Mouse (Mus musculus) T-cell, adult 2 months (primary cell): ENCODE data around the gene Zmynd8.

Source experiments
- DNase-seq: peaks from one replicate; pipeline ENCODE4 v3.0.0; 2022; ENCODE audit warnings: low spot score

The Zmynd8 gene

GRCm38 (mm10) chr2:165898202-165899194 lies at the start of gene Zmynd8:
TSS of gene Zmynd8 (minus strand) at chr2:165899016.
- DNase-seq: no peak

- no peak for DNase-seq
Measured at GRCm38 (mm10) chr2:165948007-165948406, 49.2 kb upstream of the Zmynd8 start.

DNA sequence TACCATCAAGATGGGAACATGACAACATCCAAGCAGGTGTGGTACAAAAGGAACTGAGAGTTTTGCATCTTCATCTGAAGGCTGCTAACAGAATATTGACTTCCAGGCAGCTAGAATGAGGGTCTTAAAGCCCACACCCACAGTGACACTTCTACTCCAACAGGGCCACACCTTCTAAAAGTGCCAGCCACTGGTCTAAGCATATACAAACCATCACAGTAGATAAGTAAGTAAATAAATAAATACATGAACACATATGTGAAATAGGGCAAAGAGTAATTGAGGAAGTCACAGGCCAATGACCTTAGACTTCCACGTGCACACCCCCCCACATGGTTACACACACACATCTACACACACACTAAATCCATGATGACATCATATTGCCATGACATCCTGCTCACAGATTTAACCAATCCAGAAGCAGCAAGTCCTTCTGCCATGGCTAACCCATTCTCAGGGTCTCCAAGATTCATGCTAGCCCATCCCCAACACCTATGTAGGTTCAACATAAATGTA lies 47.3 kb upstream of the Zmynd8 start:
- no peak for DNase-seq

DNA sequence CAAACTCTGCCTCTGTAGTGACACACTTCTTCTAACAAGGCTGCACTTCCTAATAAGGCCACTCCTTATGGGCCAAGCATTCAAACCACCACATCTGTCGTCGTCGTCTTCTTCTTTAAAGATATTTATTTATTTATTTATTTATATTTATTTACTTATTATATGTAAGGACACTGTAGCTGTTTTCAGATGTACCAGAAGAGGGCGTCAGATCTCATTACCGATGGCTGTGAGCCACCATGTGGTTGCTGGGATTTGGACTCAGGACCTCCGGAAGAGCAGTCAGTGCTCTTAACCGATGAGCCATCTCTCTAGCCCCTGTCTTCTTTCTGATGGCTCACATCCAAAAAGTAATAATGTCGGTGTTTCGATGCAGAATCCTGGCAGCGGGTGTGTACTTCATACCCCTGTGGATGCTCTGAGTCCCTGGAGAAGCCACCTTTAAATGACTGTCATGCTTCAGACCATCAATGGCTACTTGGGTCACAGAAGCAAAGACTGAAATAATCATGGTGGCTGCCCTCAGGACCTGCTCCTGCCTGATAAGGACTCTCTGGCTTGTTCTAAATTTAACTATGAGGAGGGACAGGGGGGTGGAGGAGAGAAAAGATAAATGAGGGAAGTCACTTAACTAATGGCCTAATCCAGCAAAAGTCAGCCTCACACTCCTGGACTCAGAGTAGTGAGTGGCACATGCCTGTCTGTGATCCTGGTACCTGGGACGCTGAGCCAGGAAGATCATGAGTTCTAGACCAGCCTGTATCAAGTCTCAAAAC lies 45.9 kb upstream of the Zmynd8 start:
- DNase-seq: no peak

DNA sequence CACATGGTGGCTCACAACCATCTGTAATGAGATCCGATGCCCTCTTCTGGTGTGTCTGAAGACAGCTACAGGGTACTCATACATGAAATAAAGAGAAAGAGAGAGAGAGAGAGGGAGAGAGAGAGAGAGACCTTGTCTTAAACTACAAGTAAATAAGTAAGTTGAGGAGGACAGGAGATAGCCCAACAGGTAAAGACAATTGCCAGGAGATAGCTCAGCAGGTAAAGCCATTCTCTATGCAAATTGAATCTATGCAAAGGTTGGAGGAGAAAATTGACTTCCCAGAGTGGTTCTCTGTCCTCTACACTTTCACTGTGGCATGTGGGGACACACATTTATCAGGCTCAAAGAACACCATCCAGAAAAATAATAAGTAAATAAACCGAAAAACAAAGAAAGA lies 44.3 kb upstream of the Zmynd8 start:
- no peak for DNase-seq

- no peak for DNase-seq
Measured at GRCm38 (mm10) chr2:165936106-165936505, 37.3 kb upstream of the Zmynd8 start.

- no peak for DNase-seq
Measured at GRCm38 (mm10) chr2:165927705-165928104, 28.9 kb upstream of the Zmynd8 start.

- no peak for DNase-seq
Measured at GRCm38 (mm10) chr2:165926191-165926590, 27.4 kb upstream of the Zmynd8 start.

DNA sequence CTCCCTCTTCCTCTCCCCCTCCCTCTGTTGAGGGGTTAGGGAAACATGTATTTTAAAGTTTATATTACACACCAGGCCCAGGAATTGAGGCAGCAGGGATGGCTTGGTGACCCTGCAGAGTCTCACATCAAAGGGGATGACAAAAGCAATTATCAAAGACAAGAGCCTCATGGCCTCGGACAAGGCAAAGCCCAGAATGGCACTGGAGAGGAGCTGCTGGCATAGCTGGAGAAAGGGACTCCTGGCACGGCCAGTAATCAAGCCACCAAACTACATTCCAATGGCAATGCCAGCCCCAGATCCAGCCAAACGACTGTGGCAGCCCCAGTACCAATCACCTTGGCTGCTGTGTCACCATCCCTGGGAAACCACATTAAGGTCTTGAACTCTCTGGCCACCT lies 26.3 kb upstream of the Zmynd8 start:
- no peak for DNase-seq

GRCm38 (mm10) chr2:165924695-165925094 lies 25.9 kb upstream of the Zmynd8 start:
- DNase-seq: no peak

DNA sequence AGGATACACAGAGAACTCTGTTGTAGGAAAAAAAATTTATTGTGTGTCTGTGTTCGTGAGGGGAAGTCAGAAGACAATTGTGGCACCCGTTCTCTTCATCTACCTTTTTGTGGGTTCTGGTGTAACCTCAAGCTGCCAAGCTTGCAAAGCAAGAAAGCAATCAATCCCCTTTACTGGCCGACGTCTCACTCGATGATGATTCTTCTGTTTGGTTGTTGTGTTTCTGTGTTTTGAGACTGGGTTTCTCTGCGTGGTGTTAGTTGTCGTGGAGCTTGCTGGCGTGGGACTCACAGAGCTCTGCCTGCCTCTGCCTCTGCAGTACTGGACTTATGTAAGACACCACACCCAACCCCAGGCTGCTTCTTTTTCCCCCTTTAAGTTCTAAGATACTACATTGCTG lies 24.9 kb upstream of the Zmynd8 start:
- DNase-seq: peak; percentile 81

DNA sequence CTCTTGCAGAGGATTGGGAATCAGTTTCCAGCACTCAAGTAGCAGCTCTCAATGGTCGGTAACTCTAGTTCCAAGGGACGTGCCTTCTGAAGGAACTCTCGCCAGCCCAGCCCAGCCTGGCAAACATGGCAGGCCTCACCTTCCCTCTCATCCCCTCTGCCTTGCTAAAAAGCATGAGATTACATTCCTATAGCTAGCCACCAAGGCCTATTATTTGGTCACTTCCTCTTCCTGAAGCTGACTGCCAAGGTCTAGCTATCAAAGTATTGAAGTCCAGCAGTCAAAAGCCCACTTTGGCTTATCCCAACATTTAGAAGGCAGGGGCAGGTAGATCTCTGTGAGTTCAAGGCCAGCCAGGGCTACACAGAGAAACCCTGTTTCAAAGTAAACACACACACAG lies 24.2 kb upstream of the Zmynd8 start:
- no peak for DNase-seq

DNA sequence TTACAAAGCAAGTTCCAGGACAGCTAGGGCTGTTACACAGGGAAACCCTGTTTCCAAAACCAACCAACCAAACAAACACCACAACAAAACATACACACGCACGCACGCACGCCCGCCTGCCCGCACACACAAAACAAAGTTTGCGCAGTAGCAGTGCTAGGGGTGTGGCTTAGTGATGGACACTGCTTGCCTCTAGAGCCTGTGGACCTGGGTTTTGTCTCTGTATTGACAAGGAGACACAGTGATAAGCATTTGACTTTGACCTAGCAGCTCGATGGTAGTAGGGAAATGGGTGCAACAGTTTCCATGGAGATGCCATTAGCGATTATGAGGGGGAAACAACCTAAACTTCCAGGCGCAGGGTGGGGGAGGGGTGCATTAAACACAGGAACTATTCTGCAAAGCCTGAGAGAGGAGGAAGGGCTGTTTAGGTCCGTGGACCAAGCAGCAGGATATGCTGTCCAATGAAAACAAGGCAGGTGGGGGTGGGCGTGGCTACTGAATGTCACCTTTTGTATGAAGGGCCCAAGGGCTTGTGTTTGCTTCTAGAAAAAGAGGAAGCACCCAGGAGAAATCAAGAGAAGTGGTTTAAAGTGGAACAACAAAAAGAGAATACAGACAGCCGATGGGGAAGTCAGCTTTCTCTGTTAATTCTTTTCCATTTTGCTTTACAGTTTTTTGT lies 23.4 kb upstream of the Zmynd8 start:
- peak; percentile 41 for DNase-seq

DNA sequence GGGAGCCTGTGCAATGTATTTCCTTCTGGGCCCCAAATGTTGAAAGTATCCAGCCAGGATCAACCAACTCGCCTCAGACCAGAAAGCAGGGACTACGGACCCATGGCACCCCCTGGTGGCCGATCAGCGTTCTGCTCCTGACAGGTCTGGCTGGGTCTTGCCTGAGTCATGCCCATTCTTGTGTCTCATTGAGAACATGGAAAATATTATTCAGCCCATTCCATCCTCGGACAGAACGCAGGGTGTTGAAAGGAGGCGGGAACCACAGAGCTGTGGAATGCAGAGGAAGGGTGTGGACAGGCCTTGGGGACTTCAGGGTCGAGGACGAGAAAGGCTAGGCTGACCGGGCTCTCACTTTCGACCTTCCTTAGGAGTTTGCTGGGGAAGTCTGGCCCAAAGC lies 15.5 kb upstream of the Zmynd8 start:
- peak; percentile 81 for DNase-seq

- DNase-seq: no peak
Measured at GRCm38 (mm10) chr2:165913073-165913472, 14.3 kb upstream of the Zmynd8 start.

DNA sequence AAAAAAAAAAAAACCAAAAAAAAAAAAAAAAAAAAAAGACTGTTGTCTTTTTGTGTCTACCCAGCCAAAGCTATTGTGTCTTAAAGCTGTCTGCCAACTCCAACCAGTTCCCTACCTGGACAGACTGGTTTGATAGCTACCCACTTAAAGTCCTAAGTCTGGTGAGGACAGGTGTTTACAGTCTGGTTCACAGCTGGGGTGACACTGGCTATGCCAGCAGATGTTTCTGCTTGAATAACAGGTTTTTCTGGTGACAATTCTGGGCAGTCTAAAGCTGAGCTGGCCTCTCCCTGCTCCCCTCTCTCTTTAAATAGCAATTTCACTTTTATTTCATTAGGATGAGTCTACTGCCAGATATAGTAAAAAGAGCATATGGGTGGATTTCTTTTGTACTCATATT lies 10.9 kb upstream of the Zmynd8 start:
- no peak for DNase-seq

- no peak for DNase-seq
Measured at GRCm38 (mm10) chr2:165907199-165907598, 8.4 kb upstream of the Zmynd8 start.

- DNase-seq: no peak
Measured at GRCm38 (mm10) chr2:165906332-165906945, 7.6 kb upstream of the Zmynd8 start.

DNA sequence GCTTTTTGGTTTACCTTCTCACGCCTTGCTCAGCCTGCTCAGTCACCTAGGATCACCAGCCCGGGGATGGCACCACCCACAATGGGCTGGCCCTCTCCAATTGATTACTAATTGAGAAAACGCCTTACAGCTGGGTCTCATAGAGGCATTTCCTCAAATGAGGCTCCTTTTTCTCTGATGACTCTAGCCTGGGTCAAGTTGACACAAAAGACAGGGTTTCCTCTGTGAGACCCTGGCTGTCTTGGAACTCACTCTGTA lies 2.2 kb upstream of the Zmynd8 start:
- DNase-seq: no peak

- DNase-seq: no peak
Measured at GRCm38 (mm10) chr2:165900351-165901126, 1.7 kb upstream of the Zmynd8 start.

DNA sequence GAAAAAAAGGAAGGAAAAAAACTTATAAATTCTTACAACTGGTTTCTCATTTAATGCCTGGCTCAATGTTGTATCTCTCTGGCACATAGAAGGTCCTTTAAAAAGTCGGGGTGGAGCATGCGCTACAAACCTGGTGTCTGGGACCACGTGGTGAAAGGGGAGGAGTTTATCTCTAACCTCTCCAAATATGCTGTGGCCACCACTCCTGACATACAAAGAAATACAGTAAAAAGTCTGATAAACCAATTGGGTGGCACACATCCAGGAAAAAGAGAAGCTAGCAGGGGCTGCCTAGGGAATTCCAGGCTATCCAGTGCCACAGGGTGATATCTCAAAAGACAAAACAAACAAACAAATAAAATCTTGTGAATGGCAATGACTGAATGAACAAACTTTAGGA lies 1.1 kb upstream of the Zmynd8 start:
- DNase-seq: no peak
